Mouse (Mus musculus): Measurements from ENCODE around the gene Slc44a4. TPM values are rescaled to one million over a fixed set of nuclear protein-coding genes. Genes with fewer than 3 reads are reported as not detected.

Gene Slc44a4
- polyA plus RNA-seq, 1 experiment: 14.6 TPM

- no peaks in the 10 kb centered on the region for H3K36me3 ChIP-seq (ENCODE audit: control insufficient read depth, insufficient read depth)
- no peak overlapping the region for H3K4me3 ChIP-seq
- no peak for TF ChIP-seq TCF3 (IDR thresholded peaks at IDR 0.05; ENCODE audit: insufficient read length, low read depth)
- no peak for TF ChIP-seq TCF12 (IDR thresholded peaks at IDR 0.05; ENCODE audit: insufficient read depth, poor library complexity, severe bottlenecking)
- no peak for TF ChIP-seq MYOG (IDR thresholded peaks at IDR 0.05; ENCODE audit: control insufficient read depth in 1 of 3, insufficient read depth in 1 of 3, insufficient read length in 2 of 3, low read depth in 2 of 3)
- no peak for TF ChIP-seq USF1 (IDR thresholded peaks at IDR 0.05; ENCODE audit: low read depth)
- no peak for TF ChIP-seq E2F4 (IDR thresholded peaks at IDR 0.05; ENCODE audit: insufficient read depth)
- TF ChIP-seq POLR2A (IDR thresholded peaks at IDR 0.05; ENCODE audit: insufficient read length, low read depth): no peak
- no peak for TF ChIP-seq MYOD1 (IDR thresholded peaks at IDR 0.05; ENCODE audit: control insufficient read depth in 1 of 3, insufficient read length in 2 of 3, low read depth in 2 of 3)
- no peak for TF ChIP-seq REST (IDR thresholded peaks at IDR 0.05; ENCODE audit: insufficient read depth, insufficient read length)
- no peak for TF ChIP-seq MAX (IDR thresholded peaks at IDR 0.05; ENCODE audit: low read depth)
- TF ChIP-seq POLR2AphosphoS2 (IDR thresholded peaks at IDR 0.05; ENCODE audit: insufficient read length, low read depth): no peak
- TF ChIP-seq CEBPB (IDR thresholded peaks at IDR 0.05; ENCODE audit: insufficient read depth, poor library complexity, severe bottlenecking): no peak
- TF ChIP-seq SRF (IDR thresholded peaks at IDR 0.05; ENCODE audit: control insufficient read depth, insufficient read length, low read depth): no peak
- H3K79me2 ChIP-seq (ENCODE audit: control insufficient read depth, insufficient read depth): no peaks in the 10 kb centered on the region
- no peak overlapping the region for H3K4me2 ChIP-seq (ENCODE audit: low read depth)
- no peaks in the 10 kb centered on the region for H3K27me3 ChIP-seq (ENCODE audit: control insufficient read depth, insufficient read depth, insufficient read length)
- H3ac ChIP-seq (ENCODE audit: control insufficient read depth, insufficient read length): no peak overlapping the region
These were observed 33.1 kb upstream of the Slc44a4 start for GRCm38 (mm10) chr17:34881166-34881565.

- Histone ChIP-seq H3K4me2 (ENCODE audit: low read depth) (no peak within 1 kb of the TSS), H3K79me2 (ENCODE audit: control insufficient read depth, insufficient read depth) (no peaks in the 10 kb centered on the region), H3ac (ENCODE audit: control insufficient read depth, insufficient read length) (no peak within 1 kb of the TSS), H3K36me3 (ENCODE audit: control insufficient read depth, insufficient read depth) (no peaks in the 10 kb centered on the region), H3K4me3 (no peak within 1 kb of the TSS), H3K27me3 (ENCODE audit: control insufficient read depth, insufficient read depth, insufficient read length) (no peaks in the 10 kb centered on the region)
- no peak for TF ChIP-seq E2F4 (IDR thresholded peaks at IDR 0.05; ENCODE audit: insufficient read depth)
- TF ChIP-seq MYOG (IDR thresholded peaks at IDR 0.05; ENCODE audit: control insufficient read depth in 1 of 3, insufficient read depth in 1 of 3, insufficient read length in 2 of 3, low read depth in 2 of 3): no peak
- TF ChIP-seq REST (IDR thresholded peaks at IDR 0.05; ENCODE audit: insufficient read depth, insufficient read length): no peak
- TF ChIP-seq TCF12 (IDR thresholded peaks at IDR 0.05; ENCODE audit: insufficient read depth, poor library complexity, severe bottlenecking): no peak
- no peak for TF ChIP-seq POLR2A (IDR thresholded peaks at IDR 0.05; ENCODE audit: insufficient read length, low read depth)
- TF ChIP-seq TCF3 (IDR thresholded peaks at IDR 0.05; ENCODE audit: insufficient read length, low read depth): no peak
These were observed 32.5 kb upstream of the Slc44a4 start, which contains the start of gene Gm20547 for GRCm38 (mm10) chr17:34881683-34882310. Gene Gm20547, minus strand, starts transcription at chr17:34882042.

GRCm38 (mm10) chr17:34883332-34883731, 30.9 kb upstream of the Slc44a4 start:
- Histone ChIP-seq H3ac (ENCODE audit: control insufficient read depth, insufficient read length) (no peak overlapping the region), H3K4me3 (no peak overlapping the region), H3K4me2 (ENCODE audit: low read depth) (no peak overlapping the region), H3K79me2 (ENCODE audit: control insufficient read depth, insufficient read depth) (no peaks in the 10 kb centered on the region), H3K27me3 (ENCODE audit: control insufficient read depth, insufficient read depth, insufficient read length) (no peaks in the 10 kb centered on the region), H3K36me3 (ENCODE audit: control insufficient read depth, insufficient read depth) (no peaks in the 10 kb centered on the region)
- TF ChIP-seq MAX (IDR thresholded peaks at IDR 0.05; ENCODE audit: low read depth): no peak
- TF ChIP-seq MYOG (IDR thresholded peaks at IDR 0.05; ENCODE audit: control insufficient read depth in 1 of 3, insufficient read depth in 1 of 3, insufficient read length in 2 of 3, low read depth in 2 of 3): no peak
- TF ChIP-seq SRF (IDR thresholded peaks at IDR 0.05; ENCODE audit: control insufficient read depth, insufficient read length, low read depth): no peak
- no peak for TF ChIP-seq TCF12 (IDR thresholded peaks at IDR 0.05; ENCODE audit: insufficient read depth, poor library complexity, severe bottlenecking)
- TF ChIP-seq REST (IDR thresholded peaks at IDR 0.05; ENCODE audit: insufficient read depth, insufficient read length): no peak
- no peak for TF ChIP-seq TCF3 (IDR thresholded peaks at IDR 0.05; ENCODE audit: insufficient read length, low read depth)
- TF ChIP-seq CEBPB (IDR thresholded peaks at IDR 0.05; ENCODE audit: insufficient read depth, poor library complexity, severe bottlenecking): no peak
- no peak for TF ChIP-seq MYOD1 (IDR thresholded peaks at IDR 0.05; ENCODE audit: control insufficient read depth in 1 of 3, insufficient read length in 2 of 3, low read depth in 2 of 3)
- no peak for TF ChIP-seq POLR2A (IDR thresholded peaks at IDR 0.05; ENCODE audit: insufficient read length, low read depth)
- TF ChIP-seq POLR2AphosphoS2 (IDR thresholded peaks at IDR 0.05; ENCODE audit: insufficient read length, low read depth): no peak
- no peak for TF ChIP-seq USF1 (IDR thresholded peaks at IDR 0.05; ENCODE audit: low read depth)
- no peak for TF ChIP-seq E2F4 (IDR thresholded peaks at IDR 0.05; ENCODE audit: insufficient read depth)

- Histone ChIP-seq H3K79me2 (ENCODE audit: control insufficient read depth, insufficient read depth) (no peaks in the 10 kb centered on the region), H3K4me3 (no peak overlapping the region), H3K36me3 (ENCODE audit: control insufficient read depth, insufficient read depth) (no peaks in the 10 kb centered on the region), H3K4me2 (ENCODE audit: low read depth) (no peak overlapping the region), H3K27me3 (ENCODE audit: control insufficient read depth, insufficient read depth, insufficient read length) (no peaks in the 10 kb centered on the region), H3ac (ENCODE audit: control insufficient read depth, insufficient read length) (no peak overlapping the region)
- no peak for TF ChIP-seq POLR2AphosphoS2 (IDR thresholded peaks at IDR 0.05; ENCODE audit: insufficient read length, low read depth)
These were observed 29.6 kb upstream of the Slc44a4 start for GRCm38 (mm10) chr17:34884704-34885103.

GRCm38 (mm10) chr17:34885615-34886014, 28.7 kb upstream of the Slc44a4 start:
- Histone ChIP-seq H3K4me2 (ENCODE audit: low read depth) (no peak overlapping the region), H3K27me3 (ENCODE audit: control insufficient read depth, insufficient read depth, insufficient read length) (no peaks in the 10 kb centered on the region), H3K4me3 (no peak overlapping the region), H3ac (ENCODE audit: control insufficient read depth, insufficient read length) (no peak overlapping the region), H3K79me2 (ENCODE audit: control insufficient read depth, insufficient read depth) (no peaks in the 10 kb centered on the region), H3K36me3 (ENCODE audit: control insufficient read depth, insufficient read depth) (no peaks in the 10 kb centered on the region)
- no peak for TF ChIP-seq POLR2AphosphoS2 (IDR thresholded peaks at IDR 0.05; ENCODE audit: insufficient read length, low read depth)
- no peak for TF ChIP-seq MAX (IDR thresholded peaks at IDR 0.05; ENCODE audit: low read depth)
- no peak for TF ChIP-seq SRF (IDR thresholded peaks at IDR 0.05; ENCODE audit: control insufficient read depth, insufficient read length, low read depth)
- no peak for TF ChIP-seq MYOD1 (IDR thresholded peaks at IDR 0.05; ENCODE audit: control insufficient read depth in 1 of 3, insufficient read length in 2 of 3, low read depth in 2 of 3)
- TF ChIP-seq POLR2A (IDR thresholded peaks at IDR 0.05; ENCODE audit: insufficient read length, low read depth): no peak
- no peak for TF ChIP-seq E2F4 (IDR thresholded peaks at IDR 0.05; ENCODE audit: insufficient read depth)
- no peak for TF ChIP-seq CEBPB (IDR thresholded peaks at IDR 0.05; ENCODE audit: insufficient read depth, poor library complexity, severe bottlenecking)
- no peak for TF ChIP-seq REST (IDR thresholded peaks at IDR 0.05; ENCODE audit: insufficient read depth, insufficient read length)
- no peak for TF ChIP-seq USF1 (IDR thresholded peaks at IDR 0.05; ENCODE audit: low read depth)
- no peak for TF ChIP-seq MYOG (IDR thresholded peaks at IDR 0.05; ENCODE audit: control insufficient read depth in 1 of 3, insufficient read depth in 1 of 3, insufficient read length in 2 of 3, low read depth in 2 of 3)
- no peak for TF ChIP-seq TCF12 (IDR thresholded peaks at IDR 0.05; ENCODE audit: insufficient read depth, poor library complexity, severe bottlenecking)
- no peak for TF ChIP-seq TCF3 (IDR thresholded peaks at IDR 0.05; ENCODE audit: insufficient read length, low read depth)
